Mouse (Mus musculus) ES-Bruce4 (cell line): ENCODE results near the gene Tbc1d1.

ENCODE experiments used
- CTCF ChIP-seq: IDR thresholded peaks from one replicate; pipeline ENCODE4 v1.8.1; 2011; ENCODE audit warnings: low read depth, low read length
- EP300 ChIP-seq: IDR thresholded peaks from 2 replicates; pipeline ENCODE4 v1.6.1; 2011; ENCODE audit warnings: low read depth, low read length; ENCODE audit not compliant: insufficient read depth
- POLR2A ChIP-seq: IDR thresholded peaks from one replicate; pipeline ENCODE4 v1.8.1; 2011; ENCODE audit warnings: low read length; ENCODE audit not compliant: insufficient read depth

DNA sequence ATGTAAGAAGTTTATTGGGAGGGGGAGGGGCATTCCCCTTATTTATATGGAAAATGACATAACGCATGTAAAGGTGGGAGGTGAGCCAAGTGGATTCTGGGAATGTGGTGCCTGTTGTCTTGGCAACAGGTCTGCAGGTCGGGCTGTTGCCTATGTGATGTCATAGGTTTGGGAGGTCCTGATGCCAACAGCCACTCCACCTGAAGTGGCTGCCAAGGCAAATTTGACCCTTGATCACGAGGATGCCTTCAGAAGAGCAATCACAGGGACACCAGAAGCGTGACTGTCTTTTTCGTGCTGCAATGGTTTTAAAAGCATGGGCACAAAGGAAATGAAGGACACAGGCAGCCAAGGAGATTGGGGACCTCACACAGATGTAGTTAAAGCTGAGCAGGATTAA, 30.3 kb upstream of the Tbc1d1 start:
- TF ChIP-seq CTCF (no peak), EP300 (no peak), POLR2A (no peak)
